Mouse (Mus musculus): Measurements from ENCODE around the gene Fgd1.

Gene Fgd1

GRCm38 (mm10) chrX:151096171-151097058, 50.5 kb downstream of the Fgd1 start, which contains the start of gene Tsr2:
Gene Tsr2 (minus strand): TSS chrX:151096543.
- peak; percentile 27 to 41 for DNase-seq

GRCm38 (mm10) chrX:151107301-151108067, 61.5 kb downstream of the Fgd1 start:
- no peak for DNase-seq

- DNase-seq, result no peak
These were observed 70.8 kb downstream of the Fgd1 start for GRCm38 (mm10) chrX:151116795-151117194.

- no peak for DNase-seq
These were observed 71.5 kb downstream of the Fgd1 start for GRCm38 (mm10) chrX:151117432-151117831.

GRCm38 (mm10) chrX:151123933-151124332, 78.0 kb downstream of the Fgd1 start:
- DNase-seq, result no peak

GRCm38 (mm10) chrX:151130493-151130892, 84.5 kb downstream of the Fgd1 start:
- DNase-seq, result no peak

GRCm38 (mm10) chrX:151132785-151133184, 86.8 kb downstream of the Fgd1 start:
- DNase-seq, result no peak

Measured in thymus, adult 18-20 months (tissue).